In the genomic region with DNA sequence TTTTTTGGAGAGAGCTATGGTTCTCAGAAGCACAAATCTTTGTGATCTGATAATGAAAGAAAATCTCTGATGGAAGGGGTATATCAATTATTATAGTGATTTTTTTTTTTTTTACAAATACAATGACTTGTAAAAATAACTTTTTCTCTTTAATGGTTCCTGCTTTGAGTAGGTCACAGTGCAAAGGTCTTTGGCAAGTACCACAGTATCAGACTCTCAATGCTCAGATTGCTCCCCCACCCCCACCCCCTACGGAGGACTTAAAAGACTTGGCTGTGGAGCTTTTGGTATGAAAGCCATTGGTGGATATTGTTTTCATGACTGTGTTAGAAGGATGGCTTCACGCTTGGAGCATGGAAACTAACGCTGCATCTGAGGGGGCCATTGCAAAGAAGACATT, we compare ENCODE assay signal across 18 mouse cellular contexts. TPM values are rescaled to one million over a fixed set of nuclear protein-coding genes. Genes with fewer than 3 reads are reported as not detected.
A peak's percentile ranks its signal among the peaks of the same experiment; 100 is the strongest.
DNase-seq lines count a peak whose midpoint lies in the region; ATAC-seq and TF ChIP-seq lines count a peak whose summit lies in the region.
"Had no signal": no experiment of that assay in that cellular context is flagged by ENCODE, and none has a peak within 500 bp of the region (broad histone marks: within the 10 kb centered on the region; RNA-seq: fewer than 3 reads in every experiment).

No protein-coding gene starts in this region.

- H3K4me2 ChIP-seq in heart, embryonic 12.5 days = no peak overlapping the region
- H3K4me2 ChIP-seq in lung, embryonic 16.5 days (ENCODE audit: low read depth, low read length) = no peak overlapping the region
- H3K4me2 ChIP-seq: forebrain, embryonic 12.5 days; limb, embryonic 13.5 days; midbrain, embryonic 11.5 days had no signal

- peaks cover 85% of the 10 kb centered on the region for H3K4me1 ChIP-seq in heart, embryonic 12.5 days (replicated peaks)
- H3K4me1 ChIP-seq in kidney, adult 2 months (ENCODE audit: control insufficient read depth, insufficient read depth, low read length) = peaks cover 9% of the 10 kb centered on the region; the same call in 1 of the 2 replicates
- H3K4me1 ChIP-seq in lung, embryonic 16.5 days (replicated peaks; ENCODE audit: control insufficient read depth, insufficient read depth, low read length) = peaks cover 63% of the 10 kb centered on the region

- ATAC-seq in heart, embryonic 12.5 days (ENCODE audit: insufficient number of reproducible peaks, low FRiP score) = no peak
- no peak for ATAC-seq in lung, embryonic 16.5 days (ENCODE audit: low read depth)
- ATAC-seq: hindbrain, embryonic 16.5 days; Patski had no signal

- no peak overlapping the region for H3K4me3 ChIP-seq in heart, embryonic 12.5 days
- no peak overlapping the region for H3K4me3 ChIP-seq in kidney, adult 2 months (ENCODE audit: insufficient read depth, low read depth, low read length)
- H3K4me3 ChIP-seq in lung, embryonic 16.5 days (ENCODE audit: low read length) = no peak overlapping the region
- H3K4me3 ChIP-seq: forebrain, embryonic 12.5 days; layer of hippocampus, adult 2 months; limb, embryonic 13.5 days had no signal

- peaks cover 88% of the 10 kb centered on the region for H3K36me3 ChIP-seq in heart, embryonic 12.5 days
- peaks cover 1% of the 10 kb centered on the region; the same call in 1 of the 2 replicates for H3K36me3 ChIP-seq in kidney, adult 2 months (ENCODE audit: control insufficient read depth, insufficient read depth, low read length)
- peaks cover 26% of the 10 kb centered on the region for H3K36me3 ChIP-seq in lung, embryonic 16.5 days (ENCODE audit: control insufficient read depth, insufficient read depth, low read length)

- no peaks in the 10 kb centered on the region for H3K9me3 ChIP-seq in heart, embryonic 12.5 days (replicated peaks)
- H3K9me3 ChIP-seq in lung, embryonic 16.5 days (ENCODE audit: control insufficient read depth, low read length) = peaks cover 7% of the 10 kb centered on the region

- no peak for TF ChIP-seq POLR2A in kidney, adult 2 months (IDR thresholded peaks at IDR 0.05; ENCODE audit: low read depth, low read length)

- DNase-seq in heart, postnatal 14 days = no peak
- no peak for DNase-seq in kidney, adult 2 months
- DNase-seq in kidney, postnatal 4 days = no peak
- no peak for DNase-seq in lung, postnatal 36 days
- DNase-seq in cerebellum, postnatal 36 days = no peak
- DNase-seq: adrenal gland, adult 8-10 months; cerebellum, adult 9-10 months; layer of hippocampus, postnatal 36 days; right cerebral cortex, postnatal 4 days had no signal

- intact Hi-C loops in heart, postnatal 14 days (cut with DNase I) = loop anchor here (5.0 kb wide), 1 partner anchor 36 kb away; no protein-coding TSS in a partner anchor

- no peak overlapping the region for H3K9ac ChIP-seq in heart, embryonic 12.5 days
- H3K9ac ChIP-seq in lung, embryonic 16.5 days (ENCODE audit: low read length) = no peak overlapping the region
- H3K9ac ChIP-seq: forebrain, embryonic 12.5 days; limb, embryonic 13.5 days; liver, embryonic 14.5 days had no signal

- TF ChIP-seq CTCF in kidney, adult 2 months (conservative IDR thresholded peaks at IDR 0.05; ENCODE audit: insufficient read depth, insufficient read length, low read depth, low read length) = no peak

- peak overlapping the region; percentile 88 for H3K27ac ChIP-seq in heart, embryonic 12.5 days (ENCODE audit: poor library complexity, severe bottlenecking)
- H3K27ac ChIP-seq in kidney, adult 2 months (ENCODE audit: insufficient read depth, low read depth, low read length) = peak overlapping the region; percentile 71
- peak overlapping the region; percentile 69 for H3K27ac ChIP-seq in lung, embryonic 16.5 days (ENCODE audit: low read length)
- H3K27ac ChIP-seq: forebrain, embryonic 12.5 days; layer of hippocampus, adult 2 months; liver, embryonic 14.5 days had no signal

- WGBS in heart, embryonic 12.5 days = 71% methylated on average over 3 of the region's 3 CpGs
- WGBS in kidney, adult 2 months = 71% methylated on average over 3 of the region's 3 CpGs
- 51% methylated on average over 3 of the region's 3 CpGs for WGBS in lung, embryonic 16.5 days

- H3K27me3 ChIP-seq in heart, embryonic 12.5 days (replicated peaks) = no peaks in the 10 kb centered on the region
- no peaks in the 10 kb centered on the region for H3K27me3 ChIP-seq in kidney, adult 2 months (replicated peaks; ENCODE audit: control insufficient read depth, insufficient read depth, low read length)
- H3K27me3 ChIP-seq in lung, embryonic 16.5 days (ENCODE audit: control insufficient read depth, insufficient read depth, low read depth, low read length) = no peaks in the 10 kb centered on the region
- H3K27me3 ChIP-seq: forebrain, embryonic 12.5 days; Patski had no signal

RNA-seq across cellular contexts. Expression of gene Lbh, which starts 18.2 kb away (rescaled TPM):
- 22.6 and 23.7 TPM in 2 replicates for polyA plus RNA-seq in heart, embryonic 12.5 days (2016; fragmentation: Nextera tagmentation; extraction: Ambion mirVana)
- 100 to 1,000 TPM; 318 to 323 TPM for total RNA-seq in heart, postnatal 14 days (2021)
- polyA plus RNA-seq in kidney, adult 2 months (2012; rRNA removed) = 58.9 and 66.4 TPM in 2 replicates
- 8.8 and 9.7 TPM in 2 replicates for polyA plus RNA-seq in lung, embryonic 16.5 days (2015; fragmentation: Nextera tagmentation; extraction: Ambion mirVana)
